Mouse (Mus musculus): Measurements from ENCODE around the gene Dusp27.

Gene Dusp27

GRCm38 (mm10) chr1:166102920-166103608 is 24.7 kb downstream of the Dusp27 start:
- no peak for DNase-seq (ENCODE audit: low spot score in 2 of 2)

- DNase-seq (ENCODE audit: low spot score in 2 of 2): no peak
Measured at GRCm38 (mm10) chr1:166098120-166098519, 29.6 kb downstream of the Dusp27 start.

- no peak for DNase-seq (ENCODE audit: low spot score in 2 of 2)
Measured at GRCm38 (mm10) chr1:166094462-166094861, 33.3 kb downstream of the Dusp27 start.

GRCm38 (mm10) chr1:166090306-166090705 is 37.4 kb downstream of the Dusp27 start:
- no peak for DNase-seq (ENCODE audit: low spot score in 2 of 2)

GRCm38 (mm10) chr1:166089739-166090138 is 38.0 kb downstream of the Dusp27 start:
- no peak for DNase-seq (ENCODE audit: low spot score in 2 of 2)

- no peak for DNase-seq (ENCODE audit: low spot score in 2 of 2)
Measured at GRCm38 (mm10) chr1:166089337-166089736, 38.4 kb downstream of the Dusp27 start.

- no peak for DNase-seq (ENCODE audit: low spot score in 2 of 2)
Measured at GRCm38 (mm10) chr1:166088446-166089170, 39.1 kb downstream of the Dusp27 start.

GRCm38 (mm10) chr1:166077052-166077735 is 50.5 kb downstream of the Dusp27 start:
- no peak for DNase-seq (ENCODE audit: low spot score in 2 of 2)

GRCm38 (mm10) chr1:166067856-166068440 is 59.8 kb downstream of the Dusp27 start:
- DNase-seq (ENCODE audit: low spot score in 2 of 2): no peak

GRCm38 (mm10) chr1:166063870-166064269 is 63.9 kb downstream of the Dusp27 start:
- no peak for DNase-seq (ENCODE audit: low spot score in 2 of 2)

GRCm38 (mm10) chr1:166061532-166061931 is 66.2 kb downstream of the Dusp27 start:
- DNase-seq (ENCODE audit: low spot score in 2 of 2): no peak

GRCm38 (mm10) chr1:166060406-166060805 is 67.3 kb downstream of the Dusp27 start:
- no peak for DNase-seq (ENCODE audit: low spot score in 2 of 2)

GRCm38 (mm10) chr1:166056098-166056756 is 71.5 kb downstream of the Dusp27 start:
- DNase-seq (ENCODE audit: low spot score in 2 of 2): no peak

- no peak for DNase-seq (ENCODE audit: low spot score in 2 of 2)
Measured at GRCm38 (mm10) chr1:166053285-166053955, 74.3 kb downstream of the Dusp27 start.

GRCm38 (mm10) chr1:166049046-166049827 is 78.5 kb downstream of the Dusp27 start:
- no peak for DNase-seq (ENCODE audit: low spot score in 2 of 2)

GRCm38 (mm10) chr1:166048230-166048911 is 79.4 kb downstream of the Dusp27 start:
- DNase-seq (ENCODE audit: low spot score in 2 of 2): peak in 1 of 2 experiments; percentile 4

All from frontal cortex, postnatal 36 days (tissue).